Mouse (Mus musculus): ENCODE results near the gene Kat14. TPM values are rescaled to one million over a fixed set of nuclear protein-coding genes. Genes with fewer than 3 reads are reported as not detected.
A peak's percentile ranks its signal among the peaks of the same experiment; 100 is the strongest.

The Kat14 gene
- polyA plus RNA-seq (2012; rRNA removed), result 11.3 and 13.7 TPM in 2 replicates
- polyA plus RNA-seq (2014; fragmentation: Nextera tagmentation; extraction: Ambion mirVana), result 11.8 and 13.5 TPM in 2 replicates

GRCm38 (mm10) chr2:144368400-144369019 is at the start of gene Kat14, which contains the start of gene Pet117:
Gene Kat14 (plus strand): TSS chr2:144368983.
Gene Pet117 (plus strand): TSS chr2:144368996.
- H3K4me3 ChIP-seq (ENCODE audit: insufficient read depth in 1 of 2, low read depth in 2 of 2, low read length in 2 of 2), result peak within 1 kb of the TSS; percentile 84 to 95
- TF ChIP-seq EP300 (IDR thresholded peaks at IDR 0.05; ENCODE audit: low read depth) (no peak), CTCF (IDR thresholded peaks at IDR 0.05; ENCODE audit: low read depth) (0 out of 2 replicates have a peak, but pooled peaks have one; percentile 6)
- H3K9me3 ChIP-seq (ENCODE audit: control insufficient read depth, low read length), result no peaks in the 10 kb centered on the region
- no peaks in the 10 kb centered on the region for H3K27me3 ChIP-seq (ENCODE audit: control insufficient read depth, insufficient read depth, low read length)
- 3% methylated on average over 38 of the region's 38 CpGs for WGBS (ENCODE audit: insufficient replicate concordance)
- peak within 1 kb of the TSS; percentile 83 for H3K4me2 ChIP-seq (ENCODE audit: low read depth)
- H3K27ac ChIP-seq, result peak within 1 kb of the TSS; percentile 79
- ATAC-seq (ENCODE audit: insufficient read depth) (peak; percentile 96), DNase-seq (ENCODE audit: low read depth in 3 of 3, low spot score in 3 of 3) (peak; percentile 92 to 95 (median 93))
- peak within 1 kb of the TSS; percentile 90 for H3K9ac ChIP-seq (replicated peaks)
- H3K4me1 ChIP-seq (replicated peaks; ENCODE audit: control insufficient read depth in 2 of 2, insufficient read depth in 2 of 2, low read length in 1 of 2), result peaks cover 7 to 12% of the 10 kb centered on the region in 2 experiments
- H3K36me3 ChIP-seq (replicated peaks; ENCODE audit: control insufficient read depth, insufficient read depth, low read depth), result peaks cover 5% of the 10 kb centered on the region

- no peak for TF ChIP-seq CTCF (IDR thresholded peaks at IDR 0.05; ENCODE audit: low read depth)
- TF ChIP-seq EP300 (IDR thresholded peaks at IDR 0.05; ENCODE audit: low read depth), result no peak
- WGBS (ENCODE audit: insufficient replicate concordance), result 58% methylated on average over 3 of the region's 3 CpGs
- Histone ChIP-seq H3K4me3 (ENCODE audit: insufficient read depth in 1 of 2, low read depth in 2 of 2, low read length in 2 of 2) (no peak overlapping the region), H3K9me3 (ENCODE audit: control insufficient read depth, low read length) (no peaks in the 10 kb centered on the region), H3K36me3 (replicated peaks; ENCODE audit: control insufficient read depth, insufficient read depth, low read depth) (no peaks in the 10 kb centered on the region), H3K27ac (no peak overlapping the region), H3K9ac (replicated peaks) (no peak overlapping the region), H3K27me3 (ENCODE audit: control insufficient read depth, insufficient read depth, low read length) (peaks cover 8% of the 10 kb centered on the region), H3K4me1 (replicated peaks; ENCODE audit: control insufficient read depth in 2 of 2, insufficient read depth in 2 of 2, low read length in 1 of 2) (no peaks in the 10 kb centered on the region), H3K4me2 (ENCODE audit: low read depth) (no peak overlapping the region)
- ATAC-seq (ENCODE audit: insufficient read depth) (no peak), DNase-seq (ENCODE audit: low read depth in 3 of 3, low spot score in 3 of 3) (no peak)
These were observed 44.6 kb upstream of the Kat14 start for GRCm38 (mm10) chr2:144324218-144324617.

- Histone ChIP-seq H3K4me3 (ENCODE audit: insufficient read depth in 1 of 2, low read depth in 2 of 2, low read length in 2 of 2) (no peak overlapping the region), H3K9ac (replicated peaks) (no peak overlapping the region), H3K9me3 (ENCODE audit: control insufficient read depth, low read length) (no peaks in the 10 kb centered on the region), H3K36me3 (replicated peaks; ENCODE audit: control insufficient read depth, insufficient read depth, low read depth) (no peaks in the 10 kb centered on the region), H3K27ac (no peak overlapping the region), H3K27me3 (ENCODE audit: control insufficient read depth, insufficient read depth, low read length) (peaks cover 61% of the 10 kb centered on the region), H3K4me1 (replicated peaks; ENCODE audit: control insufficient read depth in 2 of 2, insufficient read depth in 2 of 2, low read length in 1 of 2) (no peaks in the 10 kb centered on the region), H3K4me2 (ENCODE audit: low read depth) (no peak overlapping the region)
- WGBS (ENCODE audit: insufficient replicate concordance), result 8% methylated on average over 10 of the region's 10 CpGs
- TF ChIP-seq EP300 (IDR thresholded peaks at IDR 0.05; ENCODE audit: low read depth) (no peak), CTCF (IDR thresholded peaks at IDR 0.05; ENCODE audit: low read depth) (no peak)
- DNase-seq (ENCODE audit: low read depth in 3 of 3, low spot score in 3 of 3) (no peak), ATAC-seq (ENCODE audit: insufficient read depth) (no peak)
These were observed 39.3 kb upstream of the Kat14 start for GRCm38 (mm10) chr2:144329451-144329850.

- Histone ChIP-seq H3K9ac (replicated peaks) (no peak overlapping the region), H3K4me1 (replicated peaks; ENCODE audit: control insufficient read depth in 2 of 2, insufficient read depth in 2 of 2, low read length in 1 of 2) (no peaks in the 10 kb centered on the region), H3K36me3 (replicated peaks; ENCODE audit: control insufficient read depth, insufficient read depth, low read depth) (no peaks in the 10 kb centered on the region), H3K9me3 (ENCODE audit: control insufficient read depth, low read length) (no peaks in the 10 kb centered on the region), H3K4me2 (ENCODE audit: low read depth) (no peak overlapping the region), H3K4me3 (ENCODE audit: insufficient read depth in 1 of 2, low read depth in 2 of 2, low read length in 2 of 2) (no peak overlapping the region), H3K27ac (no peak overlapping the region), H3K27me3 (ENCODE audit: control insufficient read depth, insufficient read depth, low read length) (peaks cover 63% of the 10 kb centered on the region)
- WGBS (ENCODE audit: insufficient replicate concordance), result 8% methylated on average over 10 of the region's 10 CpGs
- ATAC-seq (ENCODE audit: insufficient read depth) (no peak), DNase-seq (ENCODE audit: low read depth in 3 of 3, low spot score in 3 of 3) (no peak)
- no peak for TF ChIP-seq CTCF (IDR thresholded peaks at IDR 0.05; ENCODE audit: low read depth)
- no peak for TF ChIP-seq EP300 (IDR thresholded peaks at IDR 0.05; ENCODE audit: low read depth)
These were observed 38.8 kb upstream of the Kat14 start for GRCm38 (mm10) chr2:144329937-144330336.

GRCm38 (mm10) chr2:144330352-144330959 is 38.3 kb upstream of the Kat14 start:
- DNase-seq (ENCODE audit: low read depth in 3 of 3, low spot score in 3 of 3) (no peak), ATAC-seq (ENCODE audit: insufficient read depth) (no peak)
- Histone ChIP-seq H3K4me3 (ENCODE audit: insufficient read depth in 1 of 2, low read depth in 2 of 2, low read length in 2 of 2) (peak overlapping the region; percentile 22 to 44; a peak in 3 of 4 replicates), H3K4me1 (replicated peaks; ENCODE audit: control insufficient read depth in 2 of 2, insufficient read depth in 2 of 2, low read length in 1 of 2) (no peaks in the 10 kb centered on the region), H3K27me3 (ENCODE audit: control insufficient read depth, insufficient read depth, low read length) (peaks cover 67% of the 10 kb centered on the region), H3K4me2 (ENCODE audit: low read depth) (peak overlapping the region; percentile 51), H3K9me3 (ENCODE audit: control insufficient read depth, low read length) (no peaks in the 10 kb centered on the region), H3K9ac (replicated peaks) (no peak overlapping the region), H3K27ac (no peak overlapping the region), H3K36me3 (replicated peaks; ENCODE audit: control insufficient read depth, insufficient read depth, low read depth) (no peaks in the 10 kb centered on the region)
- 2% methylated on average over 41 of the region's 41 CpGs for WGBS (ENCODE audit: insufficient replicate concordance)
- no peak for TF ChIP-seq EP300 (IDR thresholded peaks at IDR 0.05; ENCODE audit: low read depth)
- TF ChIP-seq CTCF (IDR thresholded peaks at IDR 0.05; ENCODE audit: low read depth), result no peak

All from liver, embryonic 14.5 days (tissue).